Mouse (Mus musculus): ENCODE results near the gene Birc5. TPM values are rescaled to one million over a fixed set of nuclear protein-coding genes. Genes with fewer than 3 reads are reported as not detected.

Birc5 gene
- polyA plus RNA-seq, 1 experiment from 2014 or later, result 336 TPM

DNA sequence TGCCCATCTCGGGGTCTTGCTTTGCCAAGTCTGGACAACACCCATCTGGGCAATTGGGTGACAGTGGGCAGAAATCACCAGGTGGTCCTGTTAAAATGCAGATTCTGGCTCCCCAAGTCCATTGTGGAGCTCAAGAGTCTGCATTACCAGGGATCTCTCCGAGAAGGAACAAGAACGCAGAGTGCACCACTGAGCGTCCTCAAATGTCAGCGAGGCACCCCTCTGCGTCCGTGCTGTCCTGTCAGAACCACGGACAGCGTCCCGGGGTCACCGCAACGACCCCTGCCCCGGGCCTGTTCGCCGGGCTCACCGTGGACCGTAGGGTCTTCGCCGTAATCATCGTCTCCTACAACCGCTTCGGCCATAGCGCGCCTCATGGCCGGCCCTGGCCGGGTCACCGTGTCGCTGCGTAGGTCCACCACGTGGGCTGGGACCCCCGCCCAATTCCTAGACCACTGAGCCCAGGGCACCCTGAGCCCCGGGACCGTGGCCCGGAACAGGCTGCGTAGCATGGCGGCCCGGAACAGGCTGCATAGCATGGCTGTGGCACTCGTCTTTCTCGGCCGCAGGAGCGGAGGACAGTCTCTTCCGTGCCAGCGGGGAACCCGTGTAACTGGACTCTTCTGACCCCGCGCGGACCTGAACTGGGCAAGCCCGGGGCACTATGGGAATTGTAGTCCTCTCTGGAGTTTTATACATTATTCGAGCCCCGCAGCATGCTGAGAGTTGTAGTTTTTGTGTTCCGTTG lies 24.0 kb downstream of the Birc5 start, which contains the start of gene Tha1:
Gene Tha1 (minus strand): TSS at position 621 of the 748 bp plus-strand sequence.
- Histone ChIP-seq H3K36me3 (ENCODE audit: control insufficient read depth, insufficient read depth, low read length) (no peaks in the 10 kb centered on the region), H3K27me3 (ENCODE audit: control insufficient read depth, insufficient read depth, low read depth, low read length) (no peaks in the 10 kb centered on the region), H3K4me1 (replicated peaks; ENCODE audit: control insufficient read depth, insufficient read depth, low read length) (peaks cover 14% of the 10 kb centered on the region), H3K4me2 (ENCODE audit: low read depth, low read length) (peak within 1 kb of the TSS; percentile 99), H3K27ac (ENCODE audit: low read length) (peak within 1 kb of the TSS; percentile 23; the same call in 1 of the 2 replicates), H3K9ac (ENCODE audit: low read length) (peak within 1 kb of the TSS; percentile 82), H3K9me3 (ENCODE audit: control insufficient read depth, low read length) (no peaks in the 10 kb centered on the region), H3K4me3 (ENCODE audit: low read length) (peak within 1 kb of the TSS; percentile 78)
- under 1% methylated on average over 51 of the region's 51 CpGs for WGBS
- ATAC-seq (ENCODE audit: low read depth), result peak; percentile 88

DNA sequence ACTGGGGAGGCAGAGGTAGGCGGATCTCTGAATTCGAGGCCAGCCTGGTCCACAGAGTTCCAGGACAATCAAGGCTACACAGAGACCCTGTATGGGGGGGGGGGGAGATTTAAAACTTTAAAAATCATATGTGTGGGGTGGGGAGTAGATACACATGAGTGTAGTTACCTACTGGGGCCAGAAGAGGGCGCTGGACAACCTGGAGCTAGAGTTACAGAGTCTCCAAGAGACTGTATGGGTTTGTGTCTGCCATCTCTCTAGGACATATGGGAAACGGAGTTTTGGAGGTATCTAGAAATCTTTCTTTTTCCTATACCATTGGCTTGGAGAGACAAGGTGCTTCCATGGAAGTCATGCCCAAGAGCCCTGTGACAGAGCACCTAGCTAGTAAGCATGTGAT lies 25.4 kb downstream of the Birc5 start:
- Histone ChIP-seq H3K4me2 (ENCODE audit: low read depth, low read length) (no peak overlapping the region), H3K4me3 (ENCODE audit: low read length) (no peak overlapping the region), H3K9ac (ENCODE audit: low read length) (no peak overlapping the region), H3K27ac (ENCODE audit: low read length) (no peak overlapping the region), H3K4me1 (replicated peaks; ENCODE audit: control insufficient read depth, insufficient read depth, low read length) (peaks cover 25% of the 10 kb centered on the region), H3K36me3 (ENCODE audit: control insufficient read depth, insufficient read depth, low read length) (no peaks in the 10 kb centered on the region), H3K9me3 (ENCODE audit: control insufficient read depth, low read length) (no peaks in the 10 kb centered on the region), H3K27me3 (ENCODE audit: control insufficient read depth, insufficient read depth, low read depth, low read length) (no peaks in the 10 kb centered on the region)
- ATAC-seq (ENCODE audit: low read depth), result no peak
- WGBS, result 54% methylated on average over 4 of the region's 4 CpGs

DNA sequence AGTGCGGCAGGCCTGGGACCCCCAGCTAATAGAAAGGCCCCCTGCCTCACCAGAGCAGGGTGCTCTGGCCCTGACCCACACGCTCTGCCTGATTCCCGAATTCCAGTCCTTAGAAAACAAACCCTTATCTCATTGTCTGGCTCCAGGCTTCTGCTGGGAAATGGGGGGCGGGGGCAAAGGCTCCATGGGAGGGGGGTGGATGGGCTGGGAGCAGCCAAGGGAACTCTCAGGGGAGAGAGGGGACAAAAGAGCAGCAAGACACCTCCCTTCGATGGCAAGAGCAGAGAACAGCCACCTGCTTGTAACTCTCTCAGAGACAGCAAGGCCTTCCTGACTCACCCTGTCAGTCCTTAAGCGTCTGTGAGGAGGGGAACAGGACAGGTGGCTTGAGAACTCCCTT lies 26.6 kb downstream of the Birc5 start:
- H3K4me1 ChIP-seq (replicated peaks; ENCODE audit: control insufficient read depth, insufficient read depth, low read length), result peaks cover 26% of the 10 kb centered on the region
- no peaks in the 10 kb centered on the region for H3K9me3 ChIP-seq (ENCODE audit: control insufficient read depth, low read length)
- H3K36me3 ChIP-seq (ENCODE audit: control insufficient read depth, insufficient read depth, low read length), result no peaks in the 10 kb centered on the region
- H3K4me2 ChIP-seq (ENCODE audit: low read depth, low read length), result no peak overlapping the region
- WGBS, result 24% methylated on average over 6 of the region's 6 CpGs
- H3K4me3 ChIP-seq (ENCODE audit: low read length), result no peak overlapping the region
- no peak for ATAC-seq (ENCODE audit: low read depth)
- H3K27me3 ChIP-seq (ENCODE audit: control insufficient read depth, insufficient read depth, low read depth, low read length), result no peaks in the 10 kb centered on the region
- no peak overlapping the region for H3K9ac ChIP-seq (ENCODE audit: low read length)
- H3K27ac ChIP-seq (ENCODE audit: low read length), result no peak overlapping the region

DNA sequence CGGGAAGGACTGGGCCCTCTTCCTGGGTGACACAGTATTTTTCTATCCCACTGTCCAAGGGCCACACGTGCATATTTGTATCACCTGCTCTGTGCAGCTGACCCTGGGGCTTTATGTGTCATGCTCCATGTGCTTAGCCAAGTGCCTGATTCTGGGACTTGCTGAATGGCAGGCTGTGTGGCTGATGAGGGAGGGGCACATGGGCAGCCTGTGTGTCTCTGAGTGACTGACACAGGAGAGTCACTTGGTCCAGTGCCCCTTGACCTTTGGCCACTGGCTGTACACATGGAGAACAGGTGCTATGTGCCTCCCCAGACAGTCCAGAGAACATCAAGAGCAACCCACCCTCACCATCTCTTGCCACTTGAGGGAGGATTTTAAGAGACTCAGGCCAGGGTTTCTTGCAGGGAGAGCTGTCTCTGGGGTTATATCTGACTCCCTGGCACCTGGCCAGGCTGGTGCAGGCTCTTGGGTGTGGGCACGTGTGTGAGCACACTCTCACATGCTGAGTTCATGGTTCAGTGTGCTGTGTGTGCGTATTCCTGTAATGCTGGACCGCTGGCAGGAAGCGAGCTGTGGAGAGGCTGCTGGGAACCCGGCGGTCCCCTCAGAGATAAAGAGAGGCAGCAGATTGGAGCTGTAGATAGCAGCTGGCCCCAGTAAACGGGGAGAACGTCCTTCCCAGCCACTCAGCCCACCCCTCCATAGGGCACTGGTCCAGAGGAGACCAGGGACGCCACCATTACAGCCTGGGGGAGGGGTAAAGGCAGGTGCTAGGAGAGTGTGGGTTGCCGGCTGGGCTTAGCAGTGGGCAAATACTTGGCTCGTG lies 29.1 kb downstream of the Birc5 start:
- H3K27ac ChIP-seq (ENCODE audit: low read length), result peak overlapping the region; percentile 33; the same call in 1 of the 2 replicates
- H3K27me3 ChIP-seq (ENCODE audit: control insufficient read depth, insufficient read depth, low read depth, low read length), result no peaks in the 10 kb centered on the region
- 12% methylated on average over 13 of the region's 13 CpGs for WGBS
- peak; percentile 39 for ATAC-seq (ENCODE audit: low read depth)
- no peaks in the 10 kb centered on the region for H3K36me3 ChIP-seq (ENCODE audit: control insufficient read depth, insufficient read depth, low read length)
- no peaks in the 10 kb centered on the region for H3K9me3 ChIP-seq (ENCODE audit: control insufficient read depth, low read length)
- H3K4me2 ChIP-seq (ENCODE audit: low read depth, low read length), result peak overlapping the region; percentile 35
- peak overlapping the region; percentile 48 for H3K9ac ChIP-seq (ENCODE audit: low read length)
- peaks cover 37% of the 10 kb centered on the region for H3K4me1 ChIP-seq (replicated peaks; ENCODE audit: control insufficient read depth, insufficient read depth, low read length)
- H3K4me3 ChIP-seq (ENCODE audit: low read length), result peak overlapping the region; percentile 5; the same call in 1 of the 2 replicates

DNA sequence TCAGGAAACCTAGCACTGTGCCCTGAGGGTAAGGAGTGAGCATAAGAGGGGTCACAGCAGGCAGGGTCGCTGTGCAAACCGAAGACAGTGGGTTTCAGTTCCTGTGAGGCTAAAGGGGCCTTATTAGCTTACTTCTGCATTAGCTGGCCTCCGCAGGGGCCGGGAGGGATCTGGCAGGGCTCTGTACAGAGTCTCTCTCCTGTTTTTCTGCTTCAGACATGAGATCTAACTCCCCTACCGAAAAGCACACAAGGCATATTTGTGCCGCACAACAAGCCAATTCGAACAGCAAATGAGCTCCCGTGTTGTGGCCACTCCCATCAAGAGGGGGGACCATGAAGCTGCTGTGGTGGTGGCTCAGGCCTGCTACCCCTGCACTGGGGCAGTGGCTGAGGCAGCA lies 29.8 kb downstream of the Birc5 start:
- Histone ChIP-seq H3K27ac (ENCODE audit: low read length) (peak overlapping the region; percentile 31; the same call in 1 of the 2 replicates), H3K4me2 (ENCODE audit: low read depth, low read length) (peak overlapping the region; percentile 35; the same call in 1 of the 2 replicates), H3K9me3 (ENCODE audit: control insufficient read depth, low read length) (no peaks in the 10 kb centered on the region), H3K36me3 (ENCODE audit: control insufficient read depth, insufficient read depth, low read length) (no peaks in the 10 kb centered on the region), H3K4me1 (replicated peaks; ENCODE audit: control insufficient read depth, insufficient read depth, low read length) (peaks cover 34% of the 10 kb centered on the region), H3K9ac (ENCODE audit: low read length) (peak overlapping the region; percentile 48), H3K4me3 (ENCODE audit: low read length) (no peak overlapping the region), H3K27me3 (ENCODE audit: control insufficient read depth, insufficient read depth, low read depth, low read length) (no peaks in the 10 kb centered on the region)
- WGBS, result 26% methylated on average over 8 of the region's 8 CpGs
- ATAC-seq (ENCODE audit: low read depth), result no peak

DNA sequence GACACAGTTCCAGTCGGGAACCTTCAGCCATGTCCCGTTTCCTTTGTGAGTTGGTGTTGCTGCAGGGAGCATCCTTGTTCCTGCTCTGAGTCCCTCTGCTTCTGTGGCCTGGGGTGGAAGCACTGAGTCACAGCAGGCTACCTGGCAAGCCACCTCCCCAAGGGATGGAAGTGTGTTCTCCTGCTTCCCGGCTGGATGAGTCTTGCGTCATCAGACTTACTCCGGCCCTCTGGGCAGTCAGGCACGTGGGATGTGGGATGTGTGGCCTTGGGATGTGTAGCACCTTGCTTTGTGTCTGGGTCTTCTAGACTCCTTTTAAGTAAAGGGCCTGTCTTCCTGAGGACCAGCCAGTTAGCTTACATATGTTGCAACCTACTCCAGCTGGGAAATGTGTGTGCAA lies 30.6 kb downstream of the Birc5 start:
- no peak for ATAC-seq (ENCODE audit: low read depth)
- Histone ChIP-seq H3K27me3 (ENCODE audit: control insufficient read depth, insufficient read depth, low read depth, low read length) (no peaks in the 10 kb centered on the region), H3K27ac (ENCODE audit: low read length) (no peak overlapping the region), H3K4me1 (replicated peaks; ENCODE audit: control insufficient read depth, insufficient read depth, low read length) (peaks cover 34% of the 10 kb centered on the region), H3K9me3 (ENCODE audit: control insufficient read depth, low read length) (no peaks in the 10 kb centered on the region), H3K36me3 (ENCODE audit: control insufficient read depth, insufficient read depth, low read length) (no peaks in the 10 kb centered on the region), H3K9ac (ENCODE audit: low read length) (no peak overlapping the region), H3K4me2 (ENCODE audit: low read depth, low read length) (no peak overlapping the region), H3K4me3 (ENCODE audit: low read length) (no peak overlapping the region)
- 73% methylated on average over 6 of the region's 6 CpGs for WGBS

DNA sequence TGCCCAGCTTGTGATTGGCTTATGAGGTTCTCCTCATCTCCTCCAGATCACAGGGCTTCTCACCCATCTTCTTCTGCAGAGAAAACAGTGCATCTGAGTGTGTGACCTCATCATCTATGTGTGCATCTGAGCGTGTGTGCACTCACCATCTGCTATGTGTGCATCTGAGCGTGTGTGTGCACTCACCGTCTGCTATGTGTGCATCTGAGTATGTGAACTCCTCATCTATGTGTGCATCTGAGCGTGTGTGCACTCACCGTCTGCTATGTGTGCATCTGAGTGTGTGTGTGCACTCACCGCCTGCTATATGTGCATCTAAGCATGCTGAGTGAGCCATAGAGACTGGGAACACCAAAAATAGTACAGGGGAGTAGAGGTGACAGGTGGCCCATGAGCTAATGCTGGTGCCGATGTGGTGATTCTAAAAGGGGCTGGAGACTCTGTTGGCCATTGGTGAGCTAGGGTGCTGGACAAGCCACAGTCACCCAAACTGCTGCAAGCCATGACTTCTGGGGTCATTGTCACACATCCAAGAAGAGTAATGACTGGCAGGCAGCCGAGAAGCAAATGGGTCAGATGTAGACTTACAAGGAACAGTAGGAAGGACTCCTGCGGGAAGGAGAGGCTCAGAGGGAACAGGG lies 31.4 kb downstream of the Birc5 start:
- H3K4me1 ChIP-seq (replicated peaks; ENCODE audit: control insufficient read depth, insufficient read depth, low read length), result peaks cover 34% of the 10 kb centered on the region
- no peak overlapping the region for H3K4me2 ChIP-seq (ENCODE audit: low read depth, low read length)
- no peak overlapping the region for H3K4me3 ChIP-seq (ENCODE audit: low read length)
- H3K36me3 ChIP-seq (ENCODE audit: control insufficient read depth, insufficient read depth, low read length), result no peaks in the 10 kb centered on the region
- WGBS, result 78% methylated on average over 9 of the region's 9 CpGs
- no peak for ATAC-seq (ENCODE audit: low read depth)
- no peak overlapping the region for H3K27ac ChIP-seq (ENCODE audit: low read length)
- no peaks in the 10 kb centered on the region for H3K9me3 ChIP-seq (ENCODE audit: control insufficient read depth, low read length)
- H3K9ac ChIP-seq (ENCODE audit: low read length), result no peak overlapping the region
- no peaks in the 10 kb centered on the region for H3K27me3 ChIP-seq (ENCODE audit: control insufficient read depth, insufficient read depth, low read depth, low read length)

DNA sequence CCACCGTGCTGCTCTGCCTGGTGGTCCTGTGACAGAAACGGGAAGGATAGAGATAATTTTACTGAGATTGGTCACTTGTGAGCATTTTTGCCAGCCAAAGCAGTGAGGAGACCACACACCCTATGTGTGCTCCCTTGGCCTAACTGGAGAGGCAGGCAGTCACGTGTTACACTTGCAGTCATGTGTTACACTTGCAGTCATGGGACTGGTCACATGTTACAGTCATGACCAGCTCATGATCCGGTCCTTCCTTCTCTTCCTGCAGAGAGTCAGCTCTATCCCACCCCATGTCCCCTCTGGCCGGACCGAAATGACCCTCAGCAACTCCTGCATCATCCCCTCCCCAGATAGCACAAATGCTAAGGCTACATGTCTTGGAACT lies 31.9 kb downstream of the Birc5 start:
- WGBS, result 63% methylated on average over 6 of the region's 6 CpGs
- H3K4me1 ChIP-seq (replicated peaks; ENCODE audit: control insufficient read depth, insufficient read depth, low read length), result peaks cover 32% of the 10 kb centered on the region
- H3K4me2 ChIP-seq (ENCODE audit: low read depth, low read length), result no peak overlapping the region
- ATAC-seq (ENCODE audit: low read depth), result no peak
- no peaks in the 10 kb centered on the region for H3K27me3 ChIP-seq (ENCODE audit: control insufficient read depth, insufficient read depth, low read depth, low read length)
- H3K36me3 ChIP-seq (ENCODE audit: control insufficient read depth, insufficient read depth, low read length), result no peaks in the 10 kb centered on the region
- peak overlapping the region; percentile 81 for H3K27ac ChIP-seq (ENCODE audit: low read length)
- no peaks in the 10 kb centered on the region for H3K9me3 ChIP-seq (ENCODE audit: control insufficient read depth, low read length)
- H3K9ac ChIP-seq (ENCODE audit: low read length), result peak overlapping the region; percentile 33; the same call in 1 of the 2 replicates
- H3K4me3 ChIP-seq (ENCODE audit: low read length), result no peak overlapping the region

DNA sequence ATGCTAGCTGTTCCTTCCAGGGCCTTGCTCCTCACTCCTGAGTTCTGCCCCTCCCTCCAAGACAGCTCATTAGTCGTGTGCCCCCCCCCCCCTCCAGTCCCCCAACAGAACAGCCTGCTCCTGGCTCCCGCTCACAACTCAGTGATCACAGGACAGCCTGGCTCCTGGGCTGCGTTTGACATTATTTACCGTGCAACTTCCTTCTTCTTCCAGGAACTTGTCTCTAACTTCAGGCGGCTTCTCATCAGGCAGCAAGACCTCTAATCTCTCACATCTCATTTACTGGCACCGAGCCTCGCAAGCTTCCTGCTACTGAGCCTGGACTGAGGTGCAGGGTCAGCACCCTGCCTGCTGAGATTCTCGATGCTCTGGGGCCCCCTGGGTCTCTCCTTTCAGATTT lies 32.7 kb downstream of the Birc5 start:
- Histone ChIP-seq H3K36me3 (ENCODE audit: control insufficient read depth, insufficient read depth, low read length) (no peaks in the 10 kb centered on the region), H3K9me3 (ENCODE audit: control insufficient read depth, low read length) (no peaks in the 10 kb centered on the region), H3K9ac (ENCODE audit: low read length) (peak overlapping the region; percentile 36), H3K4me1 (replicated peaks; ENCODE audit: control insufficient read depth, insufficient read depth, low read length) (peaks cover 32% of the 10 kb centered on the region), H3K4me3 (ENCODE audit: low read length) (no peak overlapping the region), H3K27ac (ENCODE audit: low read length) (peak overlapping the region; percentile 81), H3K27me3 (ENCODE audit: control insufficient read depth, insufficient read depth, low read depth, low read length) (no peaks in the 10 kb centered on the region), H3K4me2 (ENCODE audit: low read depth, low read length) (peak overlapping the region; percentile 18; the same call in 1 of the 2 replicates)
- WGBS, result 4% methylated on average over 8 of the region's 8 CpGs
- ATAC-seq (ENCODE audit: low read depth), result peak; percentile 79

Data from lung, embryonic 16.5 days (tissue).